Comparison of ENCODE assay signal across 1 mouse cellular context in the genomic region with DNA sequence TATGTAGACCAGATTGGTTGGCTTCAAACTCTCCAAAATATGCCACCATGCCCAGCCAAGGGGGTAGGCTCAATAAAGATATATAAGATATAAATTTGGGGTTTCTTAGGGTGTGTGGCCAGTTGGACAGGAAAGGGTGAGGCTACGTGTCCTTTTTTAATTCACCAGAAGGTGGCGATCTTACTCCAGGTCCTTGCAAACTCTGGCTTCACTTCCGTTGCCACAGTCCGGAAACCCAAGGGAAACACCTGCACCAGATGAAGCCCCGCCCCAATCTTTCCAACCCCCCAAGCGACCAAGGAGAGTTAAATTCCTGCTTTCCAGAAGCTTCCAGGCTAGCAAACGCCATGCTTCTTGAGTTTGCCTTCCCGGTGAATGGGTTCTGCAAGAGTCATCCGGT.
A peak's percentile ranks its signal among the peaks of the same experiment; 100 is the strongest.
TF ChIP-seq lines count a peak whose summit lies in the region.

No protein-coding gene starts in this region.

TF ChIP-seq in CH12.LX, 34 proteins besides CTCF, POLR2A, EP300 and RAD21 (continued from another document):
- TF ChIP-seq MYC (IDR thresholded peaks at IDR 0.05; ENCODE audit: low read depth, low read length) (peak; percentile 65; the same call in 1 of the 2 replicates), NELFE (IDR thresholded peaks at IDR 0.05; ENCODE audit: low read depth, low read length) (peak; percentile 49; the same call in 1 of the 2 replicates), MXI1 (IDR thresholded peaks at IDR 0.05; ENCODE audit: low read depth, low read length) (no peak), MEF2A (IDR thresholded peaks at IDR 0.05; ENCODE audit: borderline replicate concordance, low read depth, low read length) (0 out of 2 replicates have a peak, but pooled peaks have one; percentile 47), JUND (conservative IDR thresholded peaks at IDR 0.05; ENCODE audit: low read depth, low read length) (peak; percentile 36; the same call in 1 of the 2 replicates), SMC3 (IDR thresholded peaks at IDR 0.05; ENCODE audit: low read depth, low read length) (peak; percentile 93), MAZ (IDR thresholded peaks at IDR 0.05; ENCODE audit: low read depth, low read length) (0 out of 2 replicates have a peak, but pooled peaks have one; percentile 45), CHD2 (IDR thresholded peaks at IDR 0.05; ENCODE audit: low read length) (0 out of 2 replicates have a peak, but pooled peaks have one; percentile 24), KAT2A (IDR thresholded peaks at IDR 0.05; ENCODE audit: insufficient replicate concordance, low read length) (no peak), BHLHE40 (IDR thresholded peaks at IDR 0.05; ENCODE audit: low read depth, low read length) (peak; percentile 47), ELF1 (IDR thresholded peaks at IDR 0.05; ENCODE audit: low read depth, low read length) (peak; percentile 85), JUN (IDR thresholded peaks at IDR 0.05; ENCODE audit: insufficient read depth, low read depth, low read length) (no peak), ZMIZ1 (IDR thresholded peaks at IDR 0.05; ENCODE audit: low read depth, low read length) (no peak), ETS1 (conservative IDR thresholded peaks at IDR 0.05; ENCODE audit: low read depth, low read length) (0 out of 2 replicates have a peak, but pooled peaks have one; percentile 30), USF1 (IDR thresholded peaks at IDR 0.05; ENCODE audit: low read depth, low read length) (no peak), GABPA (IDR thresholded peaks at IDR 0.05; ENCODE audit: insufficient replicate concordance, low read depth, low read length) (no peak), POLR2AphosphoS2 (IDR thresholded peaks at IDR 0.05; ENCODE audit: low read depth, low read length) (no peak), TBP (conservative IDR thresholded peaks at IDR 0.05; ENCODE audit: low read depth, low read length) (0 out of 2 replicates have a peak, but pooled peaks have one; percentile 19), USF2 (conservative IDR thresholded peaks at IDR 0.05; ENCODE audit: low read depth, low read length) (no peak), PAX5 (IDR thresholded peaks at IDR 0.05; ENCODE audit: low read length) (no peak), TCF12 (IDR thresholded peaks at IDR 0.05; ENCODE audit: low read depth, low read length) (peak; percentile 82)
TF ChIP-seq in CH12.LX: peak in this region for 15.
